Mouse (Mus musculus) kidney, postnatal 14 days (tissue): ENCODE measurements at regions not wholly inside any gene's neighbourhood (a gene's known extent, or its start where the extent isn't known, plus 50 kb on each side); places are given as distances from the start of the nearest gene placed in this dataset.

ENCODE experiments used
- DNase-seq: peaks from one replicate; pipeline ENCODE4 v3.0.0; 2022; ENCODE audit warnings: mixed read lengths

DNA sequence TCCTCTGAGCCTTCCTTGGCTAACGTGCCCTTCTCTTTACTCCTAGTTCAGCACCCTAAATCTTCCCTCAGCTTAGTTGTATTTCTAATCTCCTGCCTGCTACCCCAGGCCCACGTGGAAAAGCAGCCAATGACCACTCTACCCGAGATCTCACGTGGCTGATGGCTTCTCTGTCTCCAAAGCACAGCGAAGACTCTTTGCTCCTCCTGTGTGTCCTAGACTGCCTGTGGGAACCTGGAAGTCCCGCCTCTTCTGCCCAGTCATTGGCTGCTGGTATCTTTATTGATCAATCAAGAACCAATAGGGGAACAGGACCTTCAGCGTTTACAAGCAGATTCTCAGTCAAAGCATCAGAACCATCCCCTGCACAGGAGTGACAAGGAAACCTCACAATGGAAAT, 54.8 kb downstream of the Gm19935 start:
- no peak for DNase-seq

DNA sequence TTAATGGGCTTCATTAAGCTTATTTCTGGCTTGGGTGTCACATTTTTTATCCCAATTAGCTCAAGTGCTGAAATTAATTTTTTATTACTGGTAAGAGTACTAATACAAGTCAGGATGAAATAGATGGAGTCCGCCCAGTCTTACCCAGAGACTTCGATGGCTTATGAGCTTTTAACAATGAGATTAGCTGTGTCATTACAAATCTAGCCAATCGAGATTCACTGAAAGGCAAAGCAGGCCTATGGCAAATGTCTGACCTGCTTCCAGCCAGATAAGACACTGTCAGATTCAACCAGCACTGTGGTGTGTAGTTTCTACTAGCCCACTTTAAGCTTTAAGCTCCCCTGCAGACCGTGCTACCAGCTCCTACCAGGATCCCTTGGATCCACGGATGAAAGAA, 55.2 kb downstream of the Gm19935 start:
- DNase-seq = no peak

DNA sequence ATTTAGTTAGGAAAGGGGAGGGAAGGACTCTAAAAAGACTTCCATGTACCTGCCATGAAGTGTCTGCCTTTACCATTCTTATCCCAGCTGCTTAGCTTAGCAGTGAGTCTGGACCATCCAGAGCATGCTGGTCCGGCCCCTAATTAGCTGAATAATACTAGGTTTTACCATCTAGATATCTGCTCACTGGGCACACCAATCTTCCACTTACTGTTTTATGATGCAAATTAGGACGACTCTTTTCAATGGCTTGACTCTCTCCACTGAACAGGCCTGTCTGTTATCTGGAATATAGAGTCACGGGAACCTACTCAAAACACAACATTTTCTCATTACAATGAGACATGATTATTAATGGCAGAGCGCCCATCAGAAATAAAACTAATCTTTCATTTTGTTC, 55.7 kb downstream of the Gm19935 start:
- no peak for DNase-seq

DNA sequence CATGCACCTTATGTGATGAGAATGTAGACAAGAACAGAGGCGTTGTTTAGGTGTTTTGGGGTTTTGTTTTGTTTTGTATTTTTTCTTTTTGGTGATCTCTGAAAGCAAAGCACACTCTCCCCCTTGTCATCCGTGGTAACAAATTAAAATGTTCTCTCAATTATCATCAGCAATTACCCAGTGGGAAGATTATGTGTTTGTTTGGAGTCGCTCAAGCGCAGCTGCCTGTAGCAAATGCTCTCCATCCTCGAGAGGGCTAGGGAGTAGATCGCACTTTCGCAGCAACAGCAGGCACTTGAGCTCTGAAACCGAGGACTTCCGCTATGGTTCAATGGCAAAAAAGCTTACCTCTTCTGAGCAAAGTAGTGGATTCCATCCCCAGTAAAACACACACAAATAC, 57.7 kb downstream of the Gm19935 start:
- no peak for DNase-seq

DNA sequence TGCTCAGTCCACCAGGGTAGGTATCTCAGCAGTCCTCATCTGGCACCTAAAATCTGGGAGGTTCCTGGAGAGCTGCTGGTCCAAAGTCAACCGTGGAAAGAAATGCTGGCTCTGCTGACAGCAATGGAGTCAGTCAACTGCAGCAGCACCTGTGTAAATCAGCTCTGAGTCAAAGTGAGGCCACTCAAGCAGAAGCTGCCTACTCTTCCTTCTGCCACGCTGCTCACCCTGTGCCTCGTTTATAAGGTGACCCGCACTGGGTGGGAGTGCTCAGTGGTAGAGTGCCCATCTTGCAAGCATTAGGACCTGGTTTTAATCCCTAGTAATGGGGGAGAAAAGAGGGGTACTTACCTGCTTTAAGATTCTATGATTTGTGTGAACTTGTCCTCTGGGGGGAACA, 62.2 kb downstream of the Gm19935 start:
- peak; percentile 1 for DNase-seq

- DNase-seq = no peak
These were observed 73.6 kb downstream of the Gm19935 start for GRCm38 (mm10) chr8:90743546-90743945.

GRCm38 (mm10) chr8:90740963-90741733, 76.0 kb downstream of the Gm19935 start:
- DNase-seq = peak; percentile 3

- DNase-seq = no peak
These were observed 76.8 kb downstream of the Gm19935 start for GRCm38 (mm10) chr8:90740302-90740962.

- DNase-seq = no peak
These were observed 89.2 kb downstream of the Gm19935 start for GRCm38 (mm10) chr8:90728011-90728410.

DNA sequence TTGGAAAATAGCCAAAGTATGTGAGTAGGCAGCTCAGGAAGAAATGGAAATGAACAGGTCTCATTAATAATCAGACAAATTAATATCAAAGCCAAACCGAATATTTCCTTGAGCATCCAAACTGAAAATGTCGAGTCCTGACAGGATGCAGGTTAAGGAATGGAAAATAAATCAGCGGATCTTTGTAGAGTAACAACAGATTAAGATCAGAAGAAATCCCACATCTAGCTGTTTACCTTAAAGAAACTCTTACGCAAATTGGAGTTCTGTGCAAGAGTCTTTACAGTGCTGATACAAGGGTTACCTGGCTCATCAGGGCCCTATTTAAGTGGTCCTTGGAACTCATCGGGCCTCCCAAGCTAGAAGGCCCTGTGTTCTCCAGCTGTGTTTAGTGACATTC, 92.0 kb downstream of the Gm19935 start:
- no peak for DNase-seq

DNA sequence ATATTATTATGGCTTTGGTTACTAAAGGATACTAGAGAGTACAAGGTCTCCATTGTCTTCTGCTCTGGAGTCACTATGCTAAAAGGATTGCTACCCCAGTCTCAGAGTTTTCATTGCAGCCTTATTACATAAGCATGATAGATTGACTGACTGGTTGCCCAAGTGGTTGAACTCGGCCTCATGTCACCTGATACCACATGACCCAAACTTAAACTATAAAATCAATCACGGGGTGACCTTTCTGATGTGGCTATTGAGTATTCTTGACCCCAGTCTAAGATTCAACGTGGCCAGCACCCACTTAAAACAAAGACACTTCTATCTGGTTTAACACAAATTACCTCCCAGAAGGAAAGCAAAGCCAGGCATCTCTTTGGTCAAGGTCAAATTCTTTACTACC, 100.8 kb downstream of the Gm19935 start:
- DNase-seq = no peak

- peak; percentile 61 for DNase-seq
These were observed 108.7 kb downstream of the Gm19935 start for GRCm38 (mm10) chr8:90708524-90708923.

GRCm38 (mm10) chr8:90692516-90692915, 124.7 kb downstream of the Gm19935 start:
- DNase-seq = no peak

DNA sequence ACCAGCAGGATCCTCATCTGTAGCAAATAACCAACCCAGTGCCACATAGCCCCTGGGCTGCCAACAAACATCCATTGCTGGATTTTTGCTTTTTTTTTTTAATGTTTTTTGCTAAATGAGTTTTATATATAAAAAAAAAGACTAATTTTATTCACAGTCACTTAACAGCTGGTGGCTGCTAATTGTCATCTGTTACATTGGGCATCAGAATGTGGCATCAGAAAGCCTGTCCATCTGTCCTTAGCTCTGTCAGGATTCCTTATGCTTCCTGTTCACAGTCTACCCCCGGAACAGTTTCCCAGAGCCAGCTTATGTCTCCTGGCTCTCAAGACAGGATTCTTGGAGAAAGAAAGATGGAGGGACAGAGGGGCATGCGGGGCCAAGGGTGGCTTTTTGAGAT, 132.1 kb downstream of the Gm19935 start:
- DNase-seq = no peak

DNA sequence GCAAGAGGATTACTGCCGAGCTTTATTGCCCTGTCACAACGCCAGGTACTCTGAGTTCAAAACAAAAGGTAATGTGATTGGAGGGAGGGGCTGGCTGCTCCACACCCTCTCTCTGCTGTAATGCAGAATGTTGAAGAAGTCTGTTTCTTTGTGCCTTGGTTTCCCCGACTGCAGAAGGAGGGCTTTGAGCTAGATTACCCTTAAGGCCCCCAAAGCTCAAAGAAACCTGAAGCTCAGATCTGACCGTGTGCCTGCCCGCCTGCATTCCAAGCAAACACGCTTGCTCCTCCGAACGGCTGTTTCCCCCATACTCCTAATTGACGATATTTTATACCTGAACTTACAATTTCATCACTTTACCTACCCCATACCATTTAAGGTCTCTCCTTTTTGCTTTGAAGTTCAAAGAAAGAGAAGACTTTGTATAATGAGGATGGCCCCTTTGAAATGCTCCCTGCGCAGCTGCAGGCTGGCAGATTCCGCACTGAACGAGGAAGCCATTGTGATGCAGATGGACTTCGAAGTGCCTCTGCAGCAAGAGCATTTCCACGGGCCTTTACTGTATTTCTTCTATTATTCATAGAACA, 146.6 kb downstream of the Gm19935 start:
- DNase-seq = no peak

- DNase-seq = no peak
These were observed 147.8 kb downstream of the Gm19935 start for GRCm38 (mm10) chr8:90669396-90669795.

DNA sequence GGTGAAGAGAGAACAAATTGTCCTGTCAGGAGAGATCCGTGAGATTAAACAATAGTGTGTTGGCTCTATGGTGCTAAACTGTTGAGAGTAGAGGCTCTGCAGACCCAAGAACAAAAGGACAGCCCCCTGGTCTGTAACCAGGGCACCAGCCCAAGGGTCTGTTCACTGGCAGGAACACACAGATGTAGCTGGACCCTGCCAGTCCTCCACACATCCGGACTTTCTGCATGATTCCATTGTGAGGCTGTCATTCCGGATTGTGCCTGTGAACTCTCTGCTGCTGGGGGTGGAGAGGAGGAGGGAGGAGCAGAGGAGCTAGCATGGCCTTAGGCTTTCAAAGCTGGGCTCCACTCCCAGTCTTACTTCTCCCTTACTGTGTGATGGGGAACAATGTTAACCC, 158.1 kb downstream of the Gm19935 start:
- no peak for DNase-seq

DNA sequence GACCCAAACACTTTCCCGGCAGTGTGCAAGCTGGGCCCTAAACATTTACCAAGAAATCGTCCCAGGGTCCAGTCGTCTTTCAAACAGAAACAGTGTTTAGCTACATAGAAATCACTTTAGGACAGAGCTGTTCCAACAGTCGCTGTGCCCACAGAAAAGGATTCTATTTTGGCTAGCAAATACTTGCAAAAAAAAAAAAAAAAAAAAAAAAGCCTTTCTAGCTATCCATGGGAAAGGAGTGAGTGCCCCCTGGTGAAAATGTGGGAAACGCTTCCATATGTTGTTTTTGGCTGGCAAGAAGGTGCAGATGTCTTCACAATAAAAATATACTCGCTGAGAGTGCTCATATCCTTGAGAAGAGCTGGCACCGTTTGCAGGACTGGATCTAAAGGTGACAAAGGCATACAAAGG, 159.5 kb downstream of the Gm19935 start:
- DNase-seq = peak; percentile 22

- no peak for DNase-seq
These were observed 160.1 kb downstream of the Gm19935 start for GRCm38 (mm10) chr8:90657116-90657515.

DNA sequence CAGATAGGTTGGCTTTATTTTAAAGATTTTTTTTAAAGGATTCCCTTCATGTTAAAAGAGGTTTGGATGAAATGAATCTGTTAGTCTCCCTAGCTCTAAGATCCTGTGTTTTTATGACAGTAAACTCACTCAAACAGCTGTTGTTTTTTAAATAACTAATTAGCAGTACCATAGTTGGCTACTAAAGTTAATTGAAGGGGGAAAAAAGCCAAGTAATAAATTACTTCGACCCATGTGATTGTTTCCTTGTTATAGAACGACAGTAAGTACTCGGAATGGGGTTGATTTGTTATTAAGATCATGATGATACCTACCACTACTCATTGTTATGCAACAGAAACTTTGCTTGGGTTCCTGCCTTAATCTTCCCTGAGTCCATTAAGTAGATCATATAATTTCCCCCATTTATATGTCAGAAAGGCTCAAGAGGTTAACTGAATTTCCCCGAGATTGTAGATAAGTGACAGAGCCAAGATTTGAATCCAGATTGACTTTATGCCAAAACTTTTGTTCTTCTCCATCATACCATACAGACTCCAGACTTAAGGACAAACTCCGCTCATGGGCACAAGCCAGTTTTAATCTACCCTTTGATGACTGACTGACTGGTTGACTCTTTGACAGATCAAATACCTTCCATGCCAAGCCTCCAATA, 160.6 kb downstream of the Gm19935 start:
- DNase-seq = no peak

- no peak for DNase-seq
These were observed 162.4 kb downstream of the Gm19935 start for GRCm38 (mm10) chr8:90654786-90655185.

DNA sequence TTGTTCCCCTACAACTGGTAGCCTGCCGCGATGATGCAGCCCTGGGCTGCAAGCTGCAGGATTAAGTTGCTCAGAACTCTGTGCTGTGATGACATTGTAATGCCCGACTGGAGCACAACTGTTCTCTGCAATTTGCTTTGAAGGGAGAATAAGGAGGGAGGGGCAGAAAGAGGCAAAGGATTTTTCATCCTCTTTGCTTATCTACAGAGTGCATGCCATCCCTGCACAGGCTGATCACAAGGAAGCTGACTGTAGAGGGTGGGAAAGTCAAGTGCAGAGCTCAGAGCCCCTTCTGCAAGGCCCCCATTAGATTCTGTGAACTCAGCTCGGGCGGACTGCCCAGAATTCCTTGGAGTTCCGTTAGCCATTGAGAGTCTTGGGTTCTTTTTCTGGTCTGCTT, 174.8 kb downstream of the Gm19935 start:
- DNase-seq = no peak

DNA sequence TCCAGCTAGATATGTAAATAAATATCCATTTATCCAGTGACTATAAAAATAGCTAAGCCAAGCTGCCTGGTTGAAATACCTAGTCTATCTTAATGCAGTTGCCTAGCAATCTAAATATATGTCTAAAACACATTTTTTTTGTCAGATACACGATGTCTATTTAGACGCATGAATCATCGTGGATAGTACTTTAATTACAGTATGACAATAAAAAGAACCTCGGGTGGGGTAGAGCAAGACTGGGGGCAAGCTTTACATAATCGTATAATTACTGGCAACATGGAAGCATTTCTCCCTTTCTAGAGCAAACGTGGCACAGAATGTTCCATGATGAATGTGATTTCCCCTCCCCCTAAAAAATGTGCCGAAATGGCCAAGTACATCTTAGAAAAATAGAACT, 180.4 kb downstream of the Gm19935 start:
- no peak for DNase-seq
